Mouse (Mus musculus) macrophage (primary cell): ENCODE results near the gene Entpd8. TPM values are rescaled to one million over a fixed set of nuclear protein-coding genes. Genes with fewer than 3 reads are reported as not detected.

Experiments
- H3K27ac ChIP-seq: fragments of 350-480 bp; formaldehyde crosslinking; 2 replicates; pipeline ENCODE4 v1.9.0; 2021
- H3K36me3 ChIP-seq: fragments of 350-480 bp; formaldehyde crosslinking; 2 replicates; pipeline ENCODE4 v1.9.0; 2021; ENCODE audit errors: inconsistent target
- H3K4me3 ChIP-seq: fragments of 350-480 bp; formaldehyde crosslinking; 2 replicates; pipeline ENCODE4 v1.9.0; 2021; ENCODE audit errors: inconsistent target
- H3K79me2 ChIP-seq: fragments of 350-480 bp; formaldehyde crosslinking; 2 replicates; pipeline ENCODE4 v1.9.0; 2021; ENCODE audit errors: inconsistent target
- WGBS: methylation state at CpG from one replicate; pipeline ENCODE4 v1.1.7; 2026; ENCODE audit warnings: inconsistent platforms; ENCODE audit not compliant: missing documents; 5-methylcytosine and 5-hydroxymethylcytosine counted together
- polyA plus RNA-seq: library from polyadenylated mRNA; stranded (reverse); fragments of 250-400 nt; gene quantifications from 3 replicates; pipeline ENCODE4 v1.2.4, GENCODE M21; 2018; ENCODE audit warnings: inconsistent platforms
- total RNA-seq, 78 experiments: library from RNA; depleted of rRNA; stranded (reverse); fragments of 250-400 nt; gene quantifications; 1 replicate in 9 of 78; 2 replicates in 24 of 78; 3 replicates in 43 of 78; 4 replicates in 2 of 78; pipeline ENCODE4 v1.2.4; 2018; ENCODE audit warnings: inconsistent platforms in 56 of 78

Gene Entpd8
- not detected for total RNA-seq (2018; cell fraction: chromatin; rRNA removed)
- not detected for total RNA-seq (2018; cell fraction: cytosol; rRNA removed)
- total RNA-seq (2018; cell fraction: nucleus; rRNA removed), result not detected
- polyA plus RNA-seq, result not detected in 3 replicates

DNA sequence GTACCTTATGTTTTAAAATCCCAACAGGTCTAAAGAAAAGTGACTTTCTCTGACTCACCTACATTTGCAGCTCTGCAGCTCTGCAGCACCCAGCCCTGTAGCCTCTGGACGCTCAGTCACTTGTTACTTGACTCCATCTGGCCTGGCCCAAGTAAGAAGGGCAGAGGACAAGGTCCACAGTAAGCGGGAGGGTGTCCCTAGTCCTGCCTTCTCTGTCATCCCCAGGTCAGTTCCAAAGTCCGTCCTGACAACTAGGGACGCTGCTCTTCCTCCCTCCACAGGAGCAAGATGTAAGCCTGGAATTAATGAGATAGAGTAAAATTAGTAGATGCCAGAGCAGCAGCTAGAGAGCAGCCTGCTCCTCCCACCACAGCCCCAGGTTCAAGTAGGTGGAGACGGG lies at the start of gene Entpd8:
Gene Entpd8 (plus strand): TSS at position 229 of the 400 bp plus-strand sequence.
- no peak within 1 kb of the TSS for H3K4me3 ChIP-seq

DNA sequence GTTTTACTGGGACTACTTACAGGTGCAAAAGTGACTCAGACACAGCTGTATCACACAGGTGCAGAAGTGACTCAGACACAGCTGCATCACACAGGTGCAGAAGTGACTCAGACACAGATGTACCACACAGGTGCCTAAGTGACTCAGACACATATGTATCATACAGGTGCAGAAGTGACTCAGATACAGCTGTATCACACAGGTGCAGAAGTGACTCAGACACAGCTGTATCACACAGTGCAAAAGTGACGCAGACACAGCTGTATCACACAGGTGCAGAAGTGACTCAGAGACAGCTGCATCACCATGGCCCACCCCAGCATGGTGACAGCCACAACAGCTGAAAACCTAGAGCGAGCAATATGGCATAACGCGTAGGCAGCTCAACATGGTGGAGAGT lies 45.1 kb upstream of the Entpd8 start:
- 100% methylated on average over 4 of the region's 4 CpGs for WGBS
- no peak overlapping the region for H3K4me3 ChIP-seq
- H3K79me2 ChIP-seq, result no peaks in the 10 kb centered on the region
- H3K36me3 ChIP-seq, result peaks cover 88% of the 10 kb centered on the region
- H3K27ac ChIP-seq, result no peak overlapping the region

More for the DNA sequence above, at the start of gene Entpd8:
- Histone ChIP-seq H3K27ac (no peak within 1 kb of the TSS), H3K36me3 (no peaks in the 10 kb centered on the region), H3K79me2 (no peaks in the 10 kb centered on the region)
- WGBS, result 92% methylated on average over 5 of the region's 5 CpGs

DNA sequence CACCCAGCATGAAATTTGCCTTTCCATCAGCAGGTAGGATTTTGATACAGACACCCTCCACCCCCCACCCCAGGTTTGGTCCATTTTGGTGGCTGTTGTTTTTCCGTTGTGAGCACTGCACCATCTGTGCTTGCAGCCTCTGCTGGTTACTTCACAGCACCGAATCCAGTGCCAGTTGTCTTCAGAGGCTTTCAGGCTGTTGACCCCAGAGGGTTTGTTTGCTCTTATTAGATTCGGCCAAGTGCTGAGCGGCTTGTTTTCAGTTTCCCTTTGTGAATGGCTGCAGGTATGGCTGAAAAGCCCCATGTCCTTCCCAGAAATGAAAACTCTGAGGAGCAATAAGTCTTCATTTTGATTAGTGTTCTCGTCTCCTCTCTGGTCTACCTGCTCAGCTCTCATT lies 40.0 kb upstream of the Entpd8 start:
- H3K79me2 ChIP-seq, result no peaks in the 10 kb centered on the region
- no peak overlapping the region for H3K4me3 ChIP-seq
- H3K27ac ChIP-seq, result no peak overlapping the region
- peaks cover 90% of the 10 kb centered on the region for H3K36me3 ChIP-seq
- WGBS, result 95% methylated on average over 5 of the region's 5 CpGs

DNA sequence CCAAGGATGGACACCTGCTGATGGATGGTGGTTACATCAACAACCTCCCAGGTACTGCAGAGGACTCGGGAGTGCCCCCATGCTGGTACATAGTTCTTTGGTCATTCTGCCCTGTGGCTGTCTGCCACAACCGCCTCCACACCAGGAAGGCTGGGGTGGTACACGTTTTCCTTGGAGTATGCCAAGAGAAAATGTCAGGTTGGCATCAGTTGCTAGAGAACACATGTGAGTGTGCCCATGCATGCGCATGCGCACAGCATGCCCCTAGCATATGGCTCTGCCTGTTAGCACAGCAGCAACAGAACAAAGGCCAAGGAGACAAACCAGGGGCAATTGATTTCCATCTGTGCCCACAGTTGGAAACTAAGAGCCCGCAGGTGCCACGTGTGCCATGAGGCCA lies 29.2 kb upstream of the Entpd8 start:
- 93% methylated on average over 7 of the region's 7 CpGs for WGBS

DNA sequence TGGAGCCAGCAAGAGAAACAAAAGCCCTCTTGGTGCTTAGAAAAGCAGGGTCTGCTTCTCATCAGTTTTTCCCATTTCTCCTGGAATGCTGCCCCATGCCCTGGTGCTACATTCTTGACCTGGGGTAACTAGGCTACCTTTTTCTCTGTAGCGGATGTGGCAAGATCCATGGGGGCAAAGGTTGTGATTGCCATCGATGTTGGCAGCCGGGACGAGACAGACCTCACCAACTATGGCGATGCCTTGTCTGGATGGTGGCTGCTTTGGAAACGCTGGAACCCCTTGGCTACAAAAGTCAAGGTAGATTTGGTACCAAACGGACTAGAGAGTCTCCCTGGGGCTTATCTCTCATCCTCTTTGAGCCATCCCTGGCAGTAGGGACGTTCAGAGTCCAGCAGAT lies 28.7 kb upstream of the Entpd8 start:
- no peak overlapping the region for H3K27ac ChIP-seq
- peaks cover 70% of the 10 kb centered on the region for H3K36me3 ChIP-seq
- WGBS, result 92% methylated on average over 8 of the region's 8 CpGs
- H3K4me3 ChIP-seq, result no peak overlapping the region
- H3K79me2 ChIP-seq, result no peaks in the 10 kb centered on the region

More for the DNA sequence above, 29.2 kb upstream of the Entpd8 start:
- Histone ChIP-seq H3K36me3 (peaks cover 75% of the 10 kb centered on the region), H3K27ac (no peak overlapping the region), H3K4me3 (no peak overlapping the region), H3K79me2 (no peaks in the 10 kb centered on the region)

DNA sequence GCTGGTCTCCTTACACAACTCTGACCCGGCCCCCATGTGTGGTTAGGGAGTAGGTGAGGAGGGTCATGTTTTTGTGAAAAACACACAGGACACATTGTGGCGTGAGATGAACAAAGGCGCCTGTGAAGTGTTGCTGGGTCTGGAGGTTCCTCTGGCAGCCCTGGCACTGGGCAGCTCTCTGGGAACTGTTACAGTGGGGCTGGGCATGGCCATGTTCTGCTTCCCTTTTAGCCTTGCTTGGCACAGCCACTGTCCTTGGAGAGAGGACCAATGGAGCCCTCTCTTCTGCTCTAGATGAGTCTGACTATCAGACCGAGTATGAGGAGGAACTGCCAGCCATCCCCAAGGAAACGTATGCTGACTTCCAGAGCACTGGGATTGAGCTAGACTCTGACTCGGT lies 27.0 kb upstream of the Entpd8 start:
- 88% methylated on average over 6 of the region's 6 CpGs for WGBS
- Histone ChIP-seq H3K36me3 (peaks cover 58% of the 10 kb centered on the region), H3K79me2 (no peaks in the 10 kb centered on the region), H3K4me3 (no peak overlapping the region), H3K27ac (no peak overlapping the region)

DNA sequence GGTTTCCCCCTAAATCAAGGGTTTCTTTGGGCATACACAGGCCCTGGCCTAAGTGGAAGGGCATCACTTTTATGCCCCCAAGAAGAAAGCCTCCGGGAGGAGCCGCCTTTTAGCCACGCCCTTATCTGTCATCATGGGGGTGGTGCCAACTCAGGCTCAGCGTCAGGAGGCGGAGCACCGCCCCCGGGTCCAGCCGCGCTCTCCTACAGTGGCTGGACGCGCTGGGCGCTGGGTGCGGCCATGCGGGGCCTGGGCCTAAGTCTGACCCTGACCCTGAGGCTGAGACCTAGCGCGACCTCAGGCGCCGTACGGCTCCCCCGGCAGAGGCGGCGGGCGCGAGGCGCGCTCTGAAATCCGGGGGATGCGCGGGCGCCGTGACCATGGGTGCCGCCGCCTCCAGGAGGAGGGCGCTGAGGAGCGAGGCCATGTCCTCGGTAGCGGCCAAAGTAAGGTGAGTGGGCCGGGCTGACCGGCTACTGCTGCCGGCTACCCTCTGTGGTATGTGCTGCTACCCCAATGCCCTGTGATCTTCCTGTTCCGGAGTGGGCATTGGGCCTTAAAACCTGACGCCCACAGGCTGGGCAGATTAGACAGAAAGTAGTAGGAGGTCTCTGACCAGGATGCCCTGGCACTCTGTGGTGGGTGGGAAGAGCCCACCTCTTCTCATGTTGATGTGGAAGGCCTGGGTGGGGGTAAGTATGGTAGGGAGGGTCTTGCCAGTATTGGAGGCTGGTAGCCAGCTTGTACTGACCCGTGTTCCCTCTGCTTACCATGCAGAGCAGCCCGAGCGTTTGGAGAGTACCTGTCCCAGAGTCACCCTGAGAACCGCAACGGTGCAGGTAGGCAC lies 25.7 kb upstream of the Entpd8 start, which contains the start of gene Nsmf:
Gene Nsmf (plus strand): TSS at position 135 of the 847 bp plus-strand sequence.
- Histone ChIP-seq H3K4me3 (peak within 1 kb of the TSS; percentile 49), H3K79me2 (no peaks in the 10 kb centered on the region), H3K27ac (no peak within 1 kb of the TSS), H3K36me3 (peaks cover 44% of the 10 kb centered on the region)
- 6% methylated on average over 46 of the region's 47 CpGs for WGBS

DNA sequence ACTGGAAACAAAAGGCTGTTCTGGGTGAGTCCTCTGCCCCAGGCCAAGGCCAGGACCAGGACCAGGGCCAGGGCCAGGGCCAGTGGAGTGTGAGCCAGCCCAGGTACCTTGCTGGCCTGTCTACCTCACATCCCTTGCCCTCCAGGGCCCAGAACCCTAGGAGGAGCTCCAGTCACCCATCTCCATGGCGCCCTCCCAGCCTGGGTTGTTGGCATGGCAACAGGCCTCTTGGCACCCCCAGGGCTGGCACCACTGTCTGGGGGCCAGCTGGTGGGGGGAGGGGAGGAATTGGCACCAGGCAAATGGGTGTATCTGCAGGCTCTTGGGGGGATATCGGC lies 25.1 kb upstream of the Entpd8 start:
- no peak overlapping the region for H3K27ac ChIP-seq
- WGBS, result 88% methylated on average over 2 of the region's 2 CpGs
- H3K79me2 ChIP-seq, result no peaks in the 10 kb centered on the region
- H3K4me3 ChIP-seq, result peak overlapping the region; percentile 49
- H3K36me3 ChIP-seq, result peaks cover 38% of the 10 kb centered on the region

DNA sequence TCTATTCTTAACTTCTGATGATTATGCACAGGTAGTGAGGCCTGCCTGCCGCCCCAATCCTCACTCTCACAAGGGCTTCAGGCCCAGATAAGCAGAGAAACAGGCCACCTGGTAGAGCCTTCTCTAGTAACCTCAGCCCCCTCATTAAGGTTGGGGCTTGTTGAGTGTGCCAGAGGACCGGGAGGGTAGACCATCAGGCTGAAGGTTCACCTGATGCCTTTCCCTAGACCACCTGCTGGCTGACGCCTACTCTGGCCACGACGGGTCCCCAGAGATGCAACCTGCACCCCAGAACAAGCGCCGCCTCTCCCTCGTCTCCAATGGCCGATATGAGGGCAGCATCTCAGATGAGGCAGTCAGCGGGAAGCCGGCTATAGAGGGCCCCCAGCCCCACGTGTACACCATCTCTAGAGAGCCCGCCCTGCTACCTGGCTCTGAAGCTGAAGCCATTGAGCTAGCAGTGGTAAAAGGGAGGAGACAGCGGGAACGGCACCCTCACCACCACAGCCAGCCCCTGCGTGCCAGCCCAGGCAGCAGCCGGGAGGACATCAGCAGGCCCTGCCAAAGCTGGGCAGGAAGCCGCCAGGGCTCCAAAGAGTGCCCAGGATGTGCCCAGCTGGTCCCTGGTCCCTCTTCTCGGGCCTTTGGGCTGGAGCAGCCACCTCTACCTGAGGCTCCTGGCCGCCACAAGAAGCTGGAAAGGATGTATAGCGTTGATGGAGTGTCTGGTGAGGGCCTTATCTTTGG lies 24.5 kb upstream of the Entpd8 start:
- WGBS, result 94% methylated on average over 19 of the region's 21 CpGs
- no peak overlapping the region for H3K4me3 ChIP-seq

DNA sequence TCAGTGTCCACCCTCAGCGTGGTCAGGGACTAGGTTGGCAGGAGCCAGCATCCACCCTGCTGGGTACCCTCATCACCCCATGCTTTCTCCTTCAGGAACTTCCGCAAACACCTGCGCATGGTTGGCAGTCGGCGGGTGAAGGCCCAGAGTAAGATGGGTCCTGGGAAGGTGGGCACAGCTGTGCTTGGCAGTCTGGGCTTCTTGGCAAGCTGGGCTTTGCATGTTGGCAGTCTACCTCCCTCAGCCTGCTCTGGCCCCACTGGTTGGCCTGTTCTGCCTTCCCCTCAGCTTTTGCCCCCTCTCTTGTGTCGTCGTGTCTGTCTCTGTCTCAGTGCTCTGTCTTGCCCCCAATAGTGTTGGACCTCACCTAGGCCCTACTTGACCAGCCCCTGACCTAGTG lies 21.2 kb upstream of the Entpd8 start:
- no peak overlapping the region for H3K27ac ChIP-seq
- 93% methylated on average over 7 of the region's 7 CpGs for WGBS
- no peaks in the 10 kb centered on the region for H3K79me2 ChIP-seq
- no peak overlapping the region for H3K4me3 ChIP-seq
- no peaks in the 10 kb centered on the region for H3K36me3 ChIP-seq

More for the DNA sequence above, 24.5 kb upstream of the Entpd8 start:
- H3K36me3 ChIP-seq, result peaks cover 33% of the 10 kb centered on the region
- H3K79me2 ChIP-seq, result no peaks in the 10 kb centered on the region
- H3K27ac ChIP-seq, result no peak overlapping the region

DNA sequence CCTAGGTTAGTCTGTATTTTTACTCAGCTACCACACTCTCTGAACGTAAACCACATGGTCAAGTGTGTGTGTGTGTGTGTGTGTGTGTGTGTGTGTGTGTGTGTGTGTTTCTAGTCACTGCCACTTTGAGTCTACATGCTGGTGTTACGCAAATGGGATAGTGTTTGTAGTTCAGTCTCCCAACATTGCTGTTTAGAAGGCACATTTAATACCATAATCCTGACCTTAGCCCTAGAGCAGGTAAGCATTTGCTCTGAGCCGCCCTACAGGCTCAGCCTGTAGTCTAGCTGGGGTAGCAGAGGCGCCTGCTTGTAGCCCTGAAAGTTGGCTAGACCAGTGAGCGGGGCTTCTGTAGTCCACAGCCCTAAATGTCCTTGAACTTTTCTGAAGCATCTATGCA lies 16.6 kb upstream of the Entpd8 start:
- 98% methylated on average over 4 of the region's 5 CpGs for WGBS

DNA sequence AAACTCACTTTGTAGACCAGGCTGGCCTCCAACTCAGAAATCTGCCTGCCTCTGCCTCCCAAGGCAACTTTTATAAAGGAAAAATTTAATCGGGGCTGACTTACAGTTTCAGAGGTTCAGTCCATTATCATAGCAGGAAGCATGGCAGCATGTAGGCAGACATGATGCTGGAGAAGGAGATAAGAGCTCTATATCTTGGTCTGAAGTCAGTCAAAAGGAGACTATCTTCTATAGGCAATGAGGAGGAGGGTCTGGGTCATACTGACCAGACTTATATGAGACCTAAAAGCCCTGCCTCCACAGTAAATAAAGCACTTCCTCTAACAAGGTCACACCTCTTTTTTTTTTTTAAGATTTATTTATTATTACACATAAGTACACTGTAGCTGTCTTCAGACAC lies 15.8 kb upstream of the Entpd8 start:
- Histone ChIP-seq H3K79me2 (no peaks in the 10 kb centered on the region), H3K4me3 (no peak overlapping the region), H3K36me3 (no peaks in the 10 kb centered on the region), H3K27ac (no peak overlapping the region)
- 60% methylated on average over 1 of the region's 1 CpGs for WGBS

More for the DNA sequence above, 16.6 kb upstream of the Entpd8 start:
- no peak overlapping the region for H3K4me3 ChIP-seq
- no peaks in the 10 kb centered on the region for H3K79me2 ChIP-seq
- no peaks in the 10 kb centered on the region for H3K36me3 ChIP-seq
- H3K27ac ChIP-seq, result no peak overlapping the region

DNA sequence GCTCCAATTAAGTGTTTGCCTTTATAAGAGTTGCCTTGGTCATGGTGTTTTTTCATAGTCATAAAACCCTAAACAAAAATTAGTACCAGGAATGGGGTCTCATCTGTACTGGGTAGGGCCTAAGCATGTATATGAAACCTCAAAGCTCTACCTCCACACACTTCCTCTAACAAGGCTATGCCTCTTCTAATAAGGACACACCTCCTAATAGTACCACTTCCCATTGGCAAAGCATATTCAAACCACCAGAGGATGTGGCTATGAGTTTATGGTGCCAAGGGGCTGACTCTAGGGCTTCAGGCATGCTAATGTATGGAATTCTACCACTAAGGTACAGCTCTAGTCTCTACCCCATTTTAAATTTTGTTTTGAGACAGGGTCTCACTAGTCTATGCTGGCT lies 14.6 kb upstream of the Entpd8 start:
- H3K79me2 ChIP-seq, result no peaks in the 10 kb centered on the region
- H3K4me3 ChIP-seq, result no peak overlapping the region
- no peaks in the 10 kb centered on the region for H3K36me3 ChIP-seq
- no peak overlapping the region for H3K27ac ChIP-seq

DNA sequence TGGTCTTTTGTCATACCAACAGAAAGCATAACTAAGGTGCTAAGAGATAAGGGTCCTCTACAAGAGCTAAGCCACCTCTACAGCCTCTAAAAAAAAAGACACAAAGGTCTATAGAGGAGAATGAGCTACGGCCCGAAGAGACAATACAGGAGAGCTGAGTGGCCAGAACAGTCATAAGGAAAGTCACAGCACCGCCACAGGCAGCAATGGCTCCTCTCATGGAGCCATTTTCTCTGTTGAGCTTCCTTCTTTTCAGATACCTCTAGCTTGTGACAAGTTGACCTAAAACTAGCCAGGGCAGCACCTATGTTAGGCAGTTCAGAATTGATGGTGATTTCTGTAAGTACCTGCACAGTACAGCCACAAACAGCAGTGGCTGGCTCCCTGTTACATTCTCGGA lies 13.6 kb upstream of the Entpd8 start:
- H3K36me3 ChIP-seq, result no peaks in the 10 kb centered on the region
- H3K4me3 ChIP-seq, result no peak overlapping the region
- H3K79me2 ChIP-seq, result no peaks in the 10 kb centered on the region
- no peak overlapping the region for H3K27ac ChIP-seq
- WGBS, result 85% methylated on average over 4 of the region's 4 CpGs

DNA sequence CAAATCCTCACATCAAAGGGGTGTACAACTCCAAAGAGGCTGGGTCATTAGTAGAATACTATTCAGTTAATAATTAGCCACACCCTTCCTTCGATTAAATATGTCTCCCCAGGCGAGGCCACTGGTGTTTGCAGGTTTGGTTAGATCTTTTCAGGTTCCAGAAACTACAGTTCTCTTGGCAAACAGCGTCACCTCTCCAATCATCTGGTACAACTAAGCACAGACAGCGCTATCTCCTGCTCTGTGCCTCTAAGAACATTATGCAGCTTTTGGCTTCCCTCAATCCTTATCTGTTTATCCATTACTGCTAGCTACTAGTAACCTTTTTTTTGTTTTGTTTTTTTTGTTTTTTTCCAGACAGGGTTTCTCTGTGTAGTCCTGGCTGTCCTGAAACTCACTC lies 10.6 kb upstream of the Entpd8 start:
- no peak overlapping the region for H3K27ac ChIP-seq
- WGBS, result 100% methylated on average over 4 of the region's 4 CpGs

More for the DNA sequence above, 10.6 kb upstream of the Entpd8 start:
- Histone ChIP-seq H3K79me2 (no peaks in the 10 kb centered on the region), H3K36me3 (no peaks in the 10 kb centered on the region), H3K4me3 (no peak overlapping the region)
